Mouse (Mus musculus) embryonic facial prominence, embryonic 11.5 days (tissue): ENCODE results near the gene Ruvbl1. TPM values are rescaled to one million over a fixed set of nuclear protein-coding genes. Genes with fewer than 3 reads are reported as not detected.

Source experiments
- ATAC-seq: fragments of 200-750 bp; cut with Nextera tagmentation; replicated peaks from 2 replicates; pipeline ENCODE4 v1.8.0; 2017; ENCODE audit warnings: low read depth; ENCODE audit not compliant: insufficient number of reproducible peaks, low FRiP score, low TSS enrichment
- DNase-seq: peaks from one replicate; pipeline ENCODE4 v3.0.0-alpha.2; 2015; ENCODE audit warnings: low spot score
- H3K27ac ChIP-seq: fragments of 300-500 bp; sonication (generic); replicated peaks from 2 replicates; pipeline ENCODE4 v1.5.1; 2014; ENCODE audit warnings: mild to moderate bottlenecking, low read depth, low read length, control low read depth
- H3K27me3 ChIP-seq: fragments of 300-500 bp; sonication (generic); 2 replicates; pipeline ENCODE4 v1.6.1; 2014; ENCODE audit warnings: mild to moderate bottlenecking, low read length, moderate library complexity, mixed read lengths; ENCODE audit not compliant: control insufficient read depth, insufficient read depth
- H3K36me3 ChIP-seq: fragments of 300-500 bp; sonication (generic); replicated peaks from 2 replicates; pipeline ENCODE4 v1.6.1; 2014; ENCODE audit warnings: low read depth, mild to moderate bottlenecking, low read length, moderate library complexity, mixed read lengths; ENCODE audit not compliant: control insufficient read depth, insufficient read depth
- H3K4me1 ChIP-seq: fragments of 300-500 bp; sonication (generic); 2 replicates; pipeline ENCODE4 v1.6.1; 2014; ENCODE audit warnings: low read length, mixed read lengths; ENCODE audit not compliant: control insufficient read depth, insufficient read depth
- H3K4me2 ChIP-seq: fragments of 300-500 bp; sonication (generic); 2 replicates; pipeline ENCODE4 v1.6.1; 2014; ENCODE audit warnings: low read depth, mild to moderate bottlenecking, control low read depth, low read length, moderate library complexity
- H3K4me3 ChIP-seq: fragments of 300-500 bp; sonication (generic); 2 replicates; pipeline ENCODE4 v1.5.1; 2014; ENCODE audit warnings: low read depth, low read length, control low read depth
- H3K9ac ChIP-seq: fragments of 300-500 bp; sonication (generic); replicated peaks from 2 replicates; pipeline ENCODE4 v1.6.1; 2014; ENCODE audit warnings: mild to moderate bottlenecking, control low read depth, low read length
- H3K9me3 ChIP-seq: fragments of 300-500 bp; sonication (generic); replicated peaks from 2 replicates; pipeline ENCODE4 v1.6.1; 2016; ENCODE audit warnings: mild to moderate bottlenecking, low read length, inconsistent platforms, mixed read lengths; ENCODE audit not compliant: control insufficient read depth
- WGBS: fragments of 180-500 bp; shearing (Covaris S2); extraction: QIAGEN DNeasy Blood & Tissue Kit; methylation state at CpG from one replicate; pipeline ENCODE4 v1.1.7; 2014; 5-methylcytosine and 5-hydroxymethylcytosine counted together
- polyA plus RNA-seq: library from polyadenylated mRNA; unstranded; fragments of >200 nt; fragmentation: Nextera tagmentation; extraction: Ambion mirVana; gene quantifications from 2 replicates; pipeline ENCODE4 v1.2.1, GENCODE M21; 2014

Gene Ruvbl1
- polyA plus RNA-seq, 1 experiment from 2014 or later = 185 TPM

- H3K9me3 ChIP-seq = no peaks in the 10 kb centered on the region
- H3K36me3 ChIP-seq = no peaks in the 10 kb centered on the region
- DNase-seq (no peak), ATAC-seq (no peak)
- H3K27me3 ChIP-seq = no peaks in the 10 kb centered on the region
- peak overlapping the region; percentile 87 for H3K4me2 ChIP-seq
- H3K4me1 ChIP-seq = no peaks in the 10 kb centered on the region
- WGBS = 13% methylated on average over 5 of the region's 5 CpGs
- H3K27ac ChIP-seq = no peak overlapping the region; the same call in 1 of the 2 replicates
- H3K4me3 ChIP-seq = peak overlapping the region; percentile 84
- H3K9ac ChIP-seq = peak overlapping the region; percentile 89
Measured at GRCm38 (mm10) chr6:88445661-88446060, 19.5 kb upstream of the Ruvbl1 start.

GRCm38 (mm10) chr6:88446063-88447002, 18.9 kb upstream of the Ruvbl1 start, which contains the start of gene Eefsec:
Eefsec (minus strand) TSS chr6:88446539.
- WGBS = 1% methylated on average over 72 of the region's 72 CpGs

GRCm38 (mm10) chr6:88447454-88447853, 17.8 kb upstream of the Ruvbl1 start:
- H3K9me3 ChIP-seq = no peaks in the 10 kb centered on the region
- WGBS = 43% methylated on average over 4 of the region's 4 CpGs
- no peak for DNase-seq
- H3K9ac ChIP-seq = no peak overlapping the region
- H3K4me2 ChIP-seq = no peak overlapping the region
- ATAC-seq = no peak
- H3K4me1 ChIP-seq = no peaks in the 10 kb centered on the region
- H3K27me3 ChIP-seq = no peaks in the 10 kb centered on the region
- H3K36me3 ChIP-seq = no peaks in the 10 kb centered on the region
- no peak overlapping the region for H3K4me3 ChIP-seq
- H3K27ac ChIP-seq = no peak overlapping the region

More at GRCm38 (mm10) chr6:88446063-88447002, 18.9 kb upstream of the Ruvbl1 start, which contains the start of gene Eefsec:
- ATAC-seq = peak; percentile 85
- H3K27me3 ChIP-seq = no peaks in the 10 kb centered on the region
- H3K9me3 ChIP-seq = no peaks in the 10 kb centered on the region
- DNase-seq = peak; percentile 85
- H3K4me3 ChIP-seq = peak within 1 kb of the TSS; percentile 84
- H3K9ac ChIP-seq = peak within 1 kb of the TSS; percentile 89
- peak within 1 kb of the TSS; percentile 87 for H3K4me2 ChIP-seq
- H3K4me1 ChIP-seq = no peaks in the 10 kb centered on the region
- no peaks in the 10 kb centered on the region for H3K36me3 ChIP-seq
- peak within 1 kb of the TSS; percentile 28; the same call in 1 of the 2 replicates for H3K27ac ChIP-seq

- Histone ChIP-seq H3K4me2 (no peak overlapping the region), H3K9me3 (no peaks in the 10 kb centered on the region), H3K27ac (no peak overlapping the region), H3K27me3 (no peaks in the 10 kb centered on the region), H3K4me1 (no peaks in the 10 kb centered on the region), H3K36me3 (no peaks in the 10 kb centered on the region), H3K4me3 (no peak overlapping the region), H3K9ac (no peak overlapping the region)
- 69% methylated on average over 2 of the region's 2 CpGs for WGBS
- ATAC-seq (no peak), DNase-seq (no peak)
Measured at GRCm38 (mm10) chr6:88454545-88454944, 10.7 kb upstream of the Ruvbl1 start.

GRCm38 (mm10) chr6:88469878-88470277, 4.7 kb downstream of the Ruvbl1 start:
- Histone ChIP-seq H3K4me2 (no peak overlapping the region), H3K4me3 (no peak overlapping the region), H3K4me1 (no peaks in the 10 kb centered on the region; the same call in 1 of the 2 replicates), H3K36me3 (peaks cover 3% of the 10 kb centered on the region; the same call in 1 of the 2 replicates), H3K27me3 (no peaks in the 10 kb centered on the region), H3K27ac (no peak overlapping the region), H3K9ac (no peak overlapping the region), H3K9me3 (no peaks in the 10 kb centered on the region)
- no peak for ATAC-seq
- 77% methylated on average over 6 of the region's 6 CpGs for WGBS
- DNase-seq = no peak

- Histone ChIP-seq H3K4me1 (no peaks in the 10 kb centered on the region), H3K36me3 (peaks cover 6% of the 10 kb centered on the region; the same call in 1 of the 2 replicates), H3K4me2 (no peak overlapping the region), H3K9me3 (no peaks in the 10 kb centered on the region), H3K27me3 (no peaks in the 10 kb centered on the region), H3K4me3 (no peak overlapping the region), H3K9ac (no peak overlapping the region), H3K27ac (no peak overlapping the region)
- no peak for DNase-seq
- ATAC-seq = no peak
- WGBS = 71% methylated on average over 6 of the region's 6 CpGs
Measured at GRCm38 (mm10) chr6:88480421-88480820, 15.2 kb downstream of the Ruvbl1 start.

GRCm38 (mm10) chr6:88483111-88483510, 17.9 kb downstream of the Ruvbl1 start:
- Histone ChIP-seq H3K9ac (no peak overlapping the region), H3K36me3 (peaks cover 8% of the 10 kb centered on the region; the same call in 1 of the 2 replicates), H3K27ac (no peak overlapping the region), H3K4me3 (no peak overlapping the region), H3K4me1 (no peaks in the 10 kb centered on the region), H3K27me3 (no peaks in the 10 kb centered on the region), H3K9me3 (no peaks in the 10 kb centered on the region), H3K4me2 (no peak overlapping the region)
- ATAC-seq (no peak), DNase-seq (no peak)
- 70% methylated on average over 7 of the region's 7 CpGs for WGBS

- H3K9me3 ChIP-seq = no peaks in the 10 kb centered on the region
- no peak overlapping the region for H3K27ac ChIP-seq
- no peak overlapping the region for H3K4me3 ChIP-seq
- H3K27me3 ChIP-seq = no peaks in the 10 kb centered on the region
- peaks cover 11% of the 10 kb centered on the region; the same call in 1 of the 2 replicates for H3K36me3 ChIP-seq
- ATAC-seq (no peak), DNase-seq (no peak)
- no peaks in the 10 kb centered on the region for H3K4me1 ChIP-seq
- no peak overlapping the region for H3K4me2 ChIP-seq
- no peak overlapping the region for H3K9ac ChIP-seq
Measured at GRCm38 (mm10) chr6:88483913-88484312, 18.7 kb downstream of the Ruvbl1 start.
